Mouse (Mus musculus) midbrain, embryonic 15.5 days (tissue): ENCODE measurements around the gene Triobp. TPM values are rescaled to one million over a fixed set of nuclear protein-coding genes. Genes with fewer than 3 reads are reported as not detected.
A peak's percentile ranks its signal among the peaks of the same experiment; 100 is the strongest.

Source experiments
- ATAC-seq: fragments of 200-750 bp; cut with Nextera tagmentation; replicated peaks from 2 replicates; pipeline ENCODE4 v1.8.0; 2017; ENCODE audit warnings: moderate TSS enrichment
- H3K27ac ChIP-seq: fragments of 300-500 bp; sonication (generic); 2 replicates; pipeline ENCODE4 v1.5.1; 2015; ENCODE audit warnings: mild to moderate bottlenecking, inconsistent platforms
- H3K27me3 ChIP-seq: fragments of 300-500 bp; sonication (generic); replicated peaks from 2 replicates; pipeline ENCODE4 v1.6.1; 2015; ENCODE audit warnings: inconsistent platforms
- H3K36me3 ChIP-seq: fragments of 300-500 bp; sonication (generic); replicated peaks from 2 replicates; pipeline ENCODE4 v1.6.1; 2015; ENCODE audit warnings: inconsistent platforms
- H3K4me1 ChIP-seq: fragments of 300-500 bp; sonication (generic); 2 replicates; pipeline ENCODE4 v1.6.1; 2015; ENCODE audit warnings: inconsistent platforms
- H3K4me2 ChIP-seq: fragments of 300-500 bp; sonication (generic); 2 replicates; pipeline ENCODE4 v1.6.1; 2015; ENCODE audit warnings: inconsistent platforms, mild to moderate bottlenecking, moderate library complexity
- H3K4me3 ChIP-seq: fragments of 300-500 bp; sonication (generic); 2 replicates; pipeline ENCODE4 v1.5.1; 2015; ENCODE audit warnings: mild to moderate bottlenecking, inconsistent platforms
- H3K9ac ChIP-seq: fragments of 300-500 bp; sonication (generic); 2 replicates; pipeline ENCODE4 v1.6.1; 2015; ENCODE audit warnings: mild to moderate bottlenecking, inconsistent platforms
- H3K9me3 ChIP-seq: fragments of 300-500 bp; sonication (generic); 2 replicates; pipeline ENCODE4 v1.6.1; 2016; ENCODE audit warnings: inconsistent platforms
- WGBS: fragments of 180-500 bp; shearing (Covaris S2); methylation state at CpG from one replicate; pipeline ENCODE4 v1.1.7; 2015; ENCODE audit warnings: mixed read lengths; 5-methylcytosine and 5-hydroxymethylcytosine counted together
- polyA plus RNA-seq: library from polyadenylated mRNA; unstranded; fragments of >200 nt; fragmentation: Nextera tagmentation; extraction: Ambion mirVana; gene quantifications from 2 replicates; pipeline ENCODE4 v1.2.1, GENCODE M21; 2015

Triobp gene
- polyA plus RNA-seq, 1 experiment from 2014 or later, result 55.5 TPM

DNA sequence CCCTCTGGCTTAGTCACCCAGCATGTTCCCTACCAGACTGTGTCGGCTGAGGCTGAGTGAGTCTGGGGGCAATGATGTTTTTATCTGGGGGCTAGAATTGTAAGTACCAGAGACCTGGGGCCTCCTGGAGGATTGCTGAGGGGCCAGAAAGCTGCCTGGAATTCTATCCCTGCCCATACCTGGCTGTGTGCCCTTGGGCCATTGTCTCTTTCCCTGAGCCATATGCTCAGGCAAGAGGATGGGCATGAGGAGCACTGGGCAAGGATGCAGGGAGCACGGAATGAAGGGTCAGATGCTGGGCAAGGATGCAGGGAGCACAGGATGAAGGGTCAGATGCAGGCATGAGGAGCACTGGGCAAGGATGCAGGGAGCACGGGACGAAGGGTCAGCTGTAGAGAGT lies 32.6 kb downstream of the Triobp start:
- no peak overlapping the region for H3K4me2 ChIP-seq
- H3K9me3 ChIP-seq, result no peaks in the 10 kb centered on the region
- no peaks in the 10 kb centered on the region for H3K36me3 ChIP-seq
- H3K27me3 ChIP-seq, result no peaks in the 10 kb centered on the region
- H3K4me3 ChIP-seq, result no peak overlapping the region
- no peak for ATAC-seq
- H3K4me1 ChIP-seq, result peaks cover 25% of the 10 kb centered on the region
- H3K27ac ChIP-seq, result no peak overlapping the region
- H3K9ac ChIP-seq, result no peak overlapping the region
- 96% methylated on average over 4 of the region's 4 CpGs for WGBS

GRCm38 (mm10) chr15:78982658-78983435 lies 35.3 kb downstream of the Triobp start:
- under 1% methylated on average over 52 of the region's 67 CpGs for WGBS
- peak overlapping the region; percentile 47 for H3K4me3 ChIP-seq

DNA sequence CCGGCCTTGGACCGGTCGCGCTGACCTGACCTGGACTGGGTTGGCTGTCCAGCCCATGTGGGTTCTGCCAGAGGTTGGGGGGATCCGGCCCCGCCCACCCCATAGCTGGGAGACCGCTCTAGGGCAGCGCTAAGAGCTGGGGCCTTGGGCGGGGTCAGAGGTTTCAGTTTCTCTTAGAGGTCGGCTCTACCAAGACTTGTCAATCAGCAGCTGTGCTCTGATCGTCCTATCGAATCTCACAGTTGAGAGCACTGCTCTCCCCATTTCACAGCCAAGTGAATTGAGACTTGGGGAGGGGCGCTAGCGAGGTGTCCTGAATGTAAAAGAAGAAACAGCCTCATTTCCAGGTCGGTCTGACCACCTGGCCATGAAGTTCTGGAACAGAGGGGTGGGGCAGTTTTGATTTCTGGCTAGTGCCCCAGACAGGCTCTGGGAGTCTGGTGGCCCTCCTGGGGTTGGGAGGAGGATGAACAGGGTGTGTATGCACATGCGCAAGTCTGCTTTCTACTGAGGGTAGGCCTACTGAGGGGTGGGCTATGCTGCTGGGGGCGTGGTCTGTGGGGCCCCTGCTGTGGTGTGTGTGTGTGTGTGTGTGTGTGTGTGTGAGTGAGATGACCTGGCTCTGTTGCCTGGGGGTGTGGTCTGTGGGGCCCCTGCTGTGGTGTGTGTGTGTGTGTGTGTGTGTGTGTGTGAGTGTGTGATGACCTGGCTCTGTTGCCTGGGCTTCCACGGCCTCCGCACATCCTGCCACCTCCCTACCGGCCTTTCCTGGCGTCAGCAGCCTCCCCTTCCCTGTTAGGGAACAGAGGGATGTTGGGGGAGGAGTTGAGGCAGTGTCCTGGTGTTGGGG lies 36.1 kb downstream of the Triobp start:
- Histone ChIP-seq H3K27ac (peak overlapping the region; percentile 45; the same call in 1 of the 2 replicates), H3K4me2 (peak overlapping the region; percentile 74), H3K9ac (peak overlapping the region; percentile 45), H3K4me3 (peak overlapping the region; percentile 47), H3K4me1 (peaks cover 40% of the 10 kb centered on the region), H3K36me3 (no peaks in the 10 kb centered on the region), H3K9me3 (no peaks in the 10 kb centered on the region), H3K27me3 (no peaks in the 10 kb centered on the region)
- 0 out of 2 replicates have a peak, but pooled peaks have one; percentile 16 for ATAC-seq
- WGBS, result 2% methylated on average over 21 of the region's 21 CpGs

More at GRCm38 (mm10) chr15:78982658-78983435, 35.3 kb downstream of the Triobp start:
- Histone ChIP-seq H3K27me3 (no peaks in the 10 kb centered on the region), H3K9ac (peak overlapping the region; percentile 45), H3K4me2 (peak overlapping the region; percentile 74), H3K27ac (peak overlapping the region; percentile 45; the same call in 1 of the 2 replicates), H3K9me3 (no peaks in the 10 kb centered on the region), H3K4me1 (peaks cover 32% of the 10 kb centered on the region), H3K36me3 (no peaks in the 10 kb centered on the region)
- peak; percentile 79 for ATAC-seq

GRCm38 (mm10) chr15:78984286-78984778 lies 36.8 kb downstream of the Triobp start:
- 41% methylated on average over 5 of the region's 5 CpGs for WGBS
- H3K4me2 ChIP-seq, result no peak overlapping the region
- no peak overlapping the region for H3K9ac ChIP-seq
- 0 out of 2 replicates have a peak, but pooled peaks cover 2% of the 10 kb centered on the region for H3K36me3 ChIP-seq
- no peaks in the 10 kb centered on the region for H3K9me3 ChIP-seq
- H3K27me3 ChIP-seq, result no peaks in the 10 kb centered on the region
- H3K27ac ChIP-seq, result no peak overlapping the region
- H3K4me3 ChIP-seq, result no peak overlapping the region
- peaks cover 36% of the 10 kb centered on the region for H3K4me1 ChIP-seq
- ATAC-seq, result no peak

DNA sequence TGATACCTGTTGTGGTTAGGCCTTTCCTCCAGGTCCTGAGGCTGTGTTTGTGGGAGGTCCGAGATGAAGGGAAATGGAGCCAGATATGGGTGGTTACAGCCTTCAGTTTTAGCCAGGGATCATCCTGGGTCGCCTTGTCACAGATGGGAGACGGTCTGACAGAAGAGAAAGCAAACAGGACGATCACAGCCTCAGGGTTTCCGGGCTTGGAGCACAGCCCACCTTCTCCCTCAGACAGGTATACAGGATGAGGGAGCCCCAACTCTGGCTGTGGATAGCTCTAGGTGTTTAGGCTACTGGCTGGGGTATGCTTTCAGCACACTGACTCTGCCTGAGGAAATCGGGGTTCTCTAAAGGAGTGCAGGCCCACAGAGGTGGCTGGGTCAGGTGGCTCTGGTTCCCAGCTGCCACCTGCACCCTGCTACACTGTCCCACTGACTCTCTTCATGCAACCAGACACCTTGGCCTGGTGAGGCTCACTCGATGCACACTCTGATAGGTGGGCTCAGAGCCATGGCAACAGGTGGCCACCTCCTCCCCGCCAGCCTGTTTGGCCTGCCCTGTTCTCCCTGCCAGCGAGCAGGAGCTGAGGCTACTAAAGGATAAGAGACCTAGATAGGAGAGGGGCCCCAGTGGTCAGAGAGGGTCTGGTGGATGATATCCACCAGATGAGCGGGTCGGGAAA lies 39.2 kb downstream of the Triobp start:
- 69% methylated on average over 11 of the region's 11 CpGs for WGBS
- Histone ChIP-seq H3K4me1 (peaks cover 36% of the 10 kb centered on the region), H3K4me2 (no peak overlapping the region), H3K27ac (no peak overlapping the region), H3K27me3 (no peaks in the 10 kb centered on the region), H3K9ac (no peak overlapping the region), H3K4me3 (no peak overlapping the region), H3K36me3 (peaks cover 10% of the 10 kb centered on the region; the same call in 1 of the 2 replicates), H3K9me3 (no peaks in the 10 kb centered on the region)
- ATAC-seq, result no peak

GRCm38 (mm10) chr15:78988499-78988971 lies 41.0 kb downstream of the Triobp start:
- Histone ChIP-seq H3K4me3 (no peak overlapping the region), H3K9ac (no peak overlapping the region), H3K27me3 (no peaks in the 10 kb centered on the region), H3K36me3 (peaks cover 29% of the 10 kb centered on the region), H3K4me1 (peaks cover 23% of the 10 kb centered on the region), H3K4me2 (no peak overlapping the region), H3K9me3 (no peaks in the 10 kb centered on the region), H3K27ac (0 out of 2 replicates have a peak overlapping the region, but pooled peaks have one; percentile 32)
- 54% methylated on average over 14 of the region's 14 CpGs for WGBS
- ATAC-seq, result peak; percentile 71

GRCm38 (mm10) chr15:78989152-78990092 lies 41.9 kb downstream of the Triobp start:
- Histone ChIP-seq H3K27ac (0 out of 2 replicates have a peak overlapping the region, but pooled peaks have one; percentile 32), H3K4me2 (no peak overlapping the region), H3K4me1 (peaks cover 17% of the 10 kb centered on the region; the same call in 1 of the 2 replicates), H3K9ac (no peak overlapping the region), H3K9me3 (no peaks in the 10 kb centered on the region), H3K36me3 (peaks cover 38% of the 10 kb centered on the region), H3K4me3 (no peak overlapping the region), H3K27me3 (no peaks in the 10 kb centered on the region)
- WGBS, result 90% methylated on average over 14 of the region's 14 CpGs
- no peak for ATAC-seq

DNA sequence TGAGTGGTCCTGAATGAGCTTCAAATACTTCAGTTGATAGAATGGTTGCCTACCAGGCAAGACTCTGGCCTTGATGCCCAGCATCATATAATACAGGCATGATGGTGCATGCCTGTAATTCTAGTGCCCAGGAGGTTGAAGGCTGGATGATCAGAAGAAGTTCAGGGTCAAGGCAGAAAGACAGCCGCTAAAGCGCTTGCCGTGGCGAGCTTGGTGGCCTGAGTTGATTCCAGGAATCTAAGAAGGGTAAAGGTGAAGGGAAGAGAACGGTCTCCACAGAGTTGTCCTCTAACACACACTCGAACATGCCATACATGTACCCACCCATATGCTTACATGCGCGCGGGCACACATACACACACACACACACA lies 42.6 kb downstream of the Triobp start:
- Histone ChIP-seq H3K4me1 (peaks cover 17% of the 10 kb centered on the region; the same call in 1 of the 2 replicates), H3K27ac (no peak overlapping the region), H3K4me3 (no peak overlapping the region), H3K9ac (no peak overlapping the region), H3K36me3 (peaks cover 42% of the 10 kb centered on the region), H3K4me2 (no peak overlapping the region), H3K27me3 (no peaks in the 10 kb centered on the region), H3K9me3 (no peaks in the 10 kb centered on the region)
- WGBS, result 95% methylated on average over 9 of the region's 9 CpGs
- no peak for ATAC-seq

- Histone ChIP-seq H3K27me3 (no peaks in the 10 kb centered on the region), H3K36me3 (peaks cover 44% of the 10 kb centered on the region), H3K9ac (no peak overlapping the region), H3K4me3 (no peak overlapping the region), H3K4me2 (no peak overlapping the region), H3K4me1 (peaks cover 17% of the 10 kb centered on the region; the same call in 1 of the 2 replicates), H3K9me3 (no peaks in the 10 kb centered on the region), H3K27ac (no peak overlapping the region)
- ATAC-seq, result no peak
- WGBS, result 96% methylated on average over 25 of the region's 25 CpGs
Measured at GRCm38 (mm10) chr15:78990970-78991525, 43.5 kb downstream of the Triobp start.

- H3K4me1 ChIP-seq, result peaks cover 13% of the 10 kb centered on the region; the same call in 1 of the 2 replicates
- H3K36me3 ChIP-seq, result peaks cover 44% of the 10 kb centered on the region
- 94% methylated on average over 7 of the region's 7 CpGs for whole genome bisulfite sequencing
- no peak overlapping the region for H3K4me2 ChIP-seq
- no peaks in the 10 kb centered on the region for H3K9me3 ChIP-seq
- no peak overlapping the region for H3K4me3 ChIP-seq
- no peak overlapping the region for H3K9ac ChIP-seq
- ATAC-seq, result no peak
- H3K27ac ChIP-seq, result no peak overlapping the region
- H3K27me3 ChIP-seq, result no peaks in the 10 kb centered on the region
Measured at GRCm38 (mm10) chr15:78992235-78992634, 44.7 kb downstream of the Triobp start.
